In genomic region chr15:68384571-68385335, GRCm38 (mm10) we compare ENCODE assay signal across 21 mouse cellular contexts.
DNase-seq lines count a peak whose midpoint lies in the region; ATAC-seq and TF ChIP-seq lines count a peak whose summit lies in the region.
"Had no signal": no experiment of that assay in that cellular context is flagged by ENCODE, and none has a peak within 500 bp of the region (broad histone marks: within the 10 kb centered on the region; RNA-seq: fewer than 3 reads in every experiment).

No protein-coding gene starts in this region.

- H3K4me3 ChIP-seq in layer of hippocampus, adult 2 months: no peak overlapping the region
- no peak overlapping the region for H3K4me3 ChIP-seq in midbrain, embryonic 11.5 days (ENCODE audit: low read depth, low read length)
- H3K4me3 ChIP-seq in midbrain, embryonic 15.5 days: no peak overlapping the region
- H3K4me3 ChIP-seq: embryonic facial prominence, embryonic 12.5 days; forebrain, embryonic 15.5 days; heart, embryonic 10.5 days; heart, embryonic 15.5 days had no signal

- no peak for DNase-seq in layer of hippocampus, adult 2 months (ENCODE audit: low spot score in 2 of 2)
- no peak for DNase-seq in layer of hippocampus, postnatal 10 days (ENCODE audit: low spot score in 2 of 2)
- peak; percentile 85 for DNase-seq in midbrain, embryonic 11.5 days (ENCODE audit: low spot score, missing footprints)
- no peak for DNase-seq in testis, postnatal 14 days (ENCODE audit: low spot score)
- no peak for DNase-seq in ovary, postnatal 36 days (ENCODE audit: low spot score)
- DNase-seq in right cerebral cortex, postnatal 4 days: no peak
- DNase-seq: adrenal gland, adult 2 months; adrenal gland, postnatal 25 days; cerebellum, adult 11 months; cerebellum, adult 9-10 months; cerebellum, postnatal 25 days; gastrocnemius, postnatal 36 days; heart, adult 18-20 months; heart, postnatal 14 days had no signal

- H3K9me3 ChIP-seq in midbrain, embryonic 11.5 days (ENCODE audit: control insufficient read depth, low read length): no peaks in the 10 kb centered on the region
- H3K9me3 ChIP-seq in midbrain, embryonic 15.5 days: no peaks in the 10 kb centered on the region
- H3K9me3 ChIP-seq: embryonic facial prominence, embryonic 12.5 days; forebrain, embryonic 15.5 days; heart, embryonic 10.5 days; heart, embryonic 15.5 days had no signal

- H3K36me3 ChIP-seq in midbrain, embryonic 11.5 days (ENCODE audit: control insufficient read depth, insufficient read depth, low read length): no peaks in the 10 kb centered on the region
- no peaks in the 10 kb centered on the region for H3K36me3 ChIP-seq in midbrain, embryonic 15.5 days (replicated peaks)
- H3K36me3 ChIP-seq: embryonic facial prominence, embryonic 12.5 days; forebrain, embryonic 15.5 days; heart, embryonic 10.5 days; heart, embryonic 15.5 days had no signal

- no peak overlapping the region for H3K27ac ChIP-seq in layer of hippocampus, adult 2 months
- H3K27ac ChIP-seq in midbrain, embryonic 11.5 days (ENCODE audit: low read depth, low read length): no peak overlapping the region
- no peak overlapping the region for H3K27ac ChIP-seq in midbrain, embryonic 15.5 days
- H3K27ac ChIP-seq: embryonic facial prominence, embryonic 12.5 days; forebrain, embryonic 15.5 days; heart, embryonic 10.5 days; heart, embryonic 15.5 days; hindbrain, embryonic 14.5 days had no signal

- no peaks in the 10 kb centered on the region for H3K4me1 ChIP-seq in midbrain, embryonic 11.5 days (ENCODE audit: control insufficient read depth, insufficient read depth, low read length)
- H3K4me1 ChIP-seq in midbrain, embryonic 15.5 days: no peaks in the 10 kb centered on the region
- H3K4me1 ChIP-seq: embryonic facial prominence, embryonic 12.5 days; forebrain, embryonic 15.5 days; heart, embryonic 10.5 days had no signal

- H3K9ac ChIP-seq in midbrain, embryonic 11.5 days (ENCODE audit: low read length): no peak overlapping the region
- no peak overlapping the region for H3K9ac ChIP-seq in midbrain, embryonic 15.5 days
- H3K9ac ChIP-seq: embryonic facial prominence, embryonic 12.5 days; forebrain, embryonic 15.5 days; heart, embryonic 15.5 days; hindbrain, embryonic 14.5 days had no signal

- TF ChIP-seq CTCF in layer of hippocampus, adult 2 months (conservative IDR thresholded peaks at IDR 0.05): 0 out of 2 replicates have a peak, but pooled peaks have one; percentile 18

- H3K27me3 ChIP-seq in midbrain, embryonic 11.5 days (ENCODE audit: control insufficient read depth, insufficient read depth, low read length): no peaks in the 10 kb centered on the region
- H3K27me3 ChIP-seq in midbrain, embryonic 15.5 days (replicated peaks): no peaks in the 10 kb centered on the region
- H3K27me3 ChIP-seq: embryonic facial prominence, embryonic 12.5 days; forebrain, embryonic 15.5 days; heart, embryonic 15.5 days had no signal

- H3K4me2 ChIP-seq in midbrain, embryonic 11.5 days: no peak overlapping the region
- H3K4me2 ChIP-seq in midbrain, embryonic 15.5 days: no peak overlapping the region
- H3K4me2 ChIP-seq: embryonic facial prominence, embryonic 12.5 days; forebrain, embryonic 15.5 days; heart, embryonic 15.5 days; hindbrain, embryonic 14.5 days had no signal

- ATAC-seq in midbrain, embryonic 11.5 days (ENCODE audit: low FRiP score): peak; percentile 40
- peak; percentile 66; the same call in 1 of the 2 replicates for ATAC-seq in midbrain, embryonic 15.5 days (replicated peaks)
- ATAC-seq: activated CD4-positive, CD25-positive, alpha-beta regulatory T cell, adult 4 months; forebrain, embryonic 15.5 days had no signal

- WGBS in midbrain, embryonic 11.5 days: 54% methylated on average over 10 of the region's 10 CpGs
- WGBS in midbrain, embryonic 15.5 days: 43% methylated on average over 10 of the region's 10 CpGs
